Mouse (Mus musculus) G1E (cell line): ENCODE measurements at regions not wholly inside any gene's neighbourhood (a gene's known extent, or its start where the extent isn't known, plus 50 kb on each side); places are given as distances from the start of the nearest gene placed in this dataset.

ENCODE experiments used
- ATAC-seq: 2 replicates; pipeline ENCODE4 v1.8.0; 2016; ENCODE audit warnings: mild to moderate bottlenecking; ENCODE audit not compliant: insufficient number of reproducible peaks, poor library complexity, low FRiP score, severe bottlenecking; ENCODE audit errors: extremely low read depth
- DNase-seq: peaks from one replicate; pipeline ENCODE4 v3.0.0; 2012; ENCODE audit warnings: low spot score
- H3K27me3 ChIP-seq: 2 replicates; pipeline ENCODE4 v1.6.1; 2012; ENCODE audit warnings: mild to moderate bottlenecking, low read length, inconsistent platforms; ENCODE audit not compliant: insufficient read depth
- H3K36me3 ChIP-seq: replicated peaks from 2 replicates; pipeline ENCODE3; 2012; ENCODE audit warnings: mild to moderate bottlenecking, inconsistent platforms
- H3K4me1 ChIP-seq: 2 replicates; pipeline ENCODE4 v1.6.1; 2012; ENCODE audit warnings: low read depth, low read length, inconsistent platforms, mixed read lengths; ENCODE audit not compliant: insufficient read depth
- H3K4me3 ChIP-seq: 2 replicates; pipeline ENCODE4 v1.5.1; 2012; ENCODE audit warnings: low read depth, mild to moderate bottlenecking, inconsistent platforms, low read length, moderate library complexity, mixed read lengths
- H3K9me3 ChIP-seq: replicated peaks from 2 replicates; pipeline ENCODE4 v1.6.1; 2012; ENCODE audit warnings: inconsistent platforms
- CTCF ChIP-seq: IDR thresholded peaks from 2 replicates; pipeline ENCODE4 v1.5.1; 2012; ENCODE audit warnings: low read depth, low read length, inconsistent platforms, mixed read lengths
- GATA1 ChIP-seq: IDR thresholded peaks from 2 replicates; pipeline ENCODE4 v1.6.1; 2012; ENCODE audit warnings: borderline replicate concordance, low read length, inconsistent platforms, mixed read lengths
- GATA2 ChIP-seq: IDR thresholded peaks from 2 replicates; pipeline ENCODE4 v1.6.1; 2012; ENCODE audit warnings: low read depth, low read length, inconsistent platforms, borderline replicate concordance
- POLR2AphosphoS5 ChIP-seq: IDR thresholded peaks from 2 replicates; pipeline ENCODE4 v1.6.1; 2012; ENCODE audit warnings: low read depth, low read length, inconsistent platforms; ENCODE audit not compliant: insufficient replicate concordance
- TAL1 ChIP-seq: conservative IDR thresholded peaks from 2 replicates; pipeline ENCODE4 v1.6.1; 2012; ENCODE audit warnings: low read depth, low read length, inconsistent platforms, mixed read lengths

DNA sequence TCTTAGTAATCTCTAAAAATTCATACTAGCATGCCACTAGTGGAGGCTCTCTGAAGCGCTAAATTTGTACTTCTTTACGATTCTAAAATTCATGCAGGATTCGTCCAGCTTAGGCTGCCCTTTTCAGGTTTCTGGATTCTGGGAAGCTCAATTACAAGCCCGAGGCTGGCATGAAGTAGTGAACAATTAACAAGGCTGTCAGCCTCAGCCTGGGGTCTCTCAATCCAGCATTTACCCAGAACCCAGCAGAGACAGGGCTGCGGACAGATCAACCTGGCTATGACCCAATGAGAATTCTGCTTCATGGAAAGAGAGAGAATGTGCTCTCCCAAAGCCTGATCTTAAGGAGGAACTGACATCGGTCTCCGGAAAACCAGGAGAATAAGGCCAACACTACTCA, 866.2 kb downstream of the Zfp704 start:
- no peaks in the 10 kb centered on the region for H3K9me3 ChIP-seq

DNA sequence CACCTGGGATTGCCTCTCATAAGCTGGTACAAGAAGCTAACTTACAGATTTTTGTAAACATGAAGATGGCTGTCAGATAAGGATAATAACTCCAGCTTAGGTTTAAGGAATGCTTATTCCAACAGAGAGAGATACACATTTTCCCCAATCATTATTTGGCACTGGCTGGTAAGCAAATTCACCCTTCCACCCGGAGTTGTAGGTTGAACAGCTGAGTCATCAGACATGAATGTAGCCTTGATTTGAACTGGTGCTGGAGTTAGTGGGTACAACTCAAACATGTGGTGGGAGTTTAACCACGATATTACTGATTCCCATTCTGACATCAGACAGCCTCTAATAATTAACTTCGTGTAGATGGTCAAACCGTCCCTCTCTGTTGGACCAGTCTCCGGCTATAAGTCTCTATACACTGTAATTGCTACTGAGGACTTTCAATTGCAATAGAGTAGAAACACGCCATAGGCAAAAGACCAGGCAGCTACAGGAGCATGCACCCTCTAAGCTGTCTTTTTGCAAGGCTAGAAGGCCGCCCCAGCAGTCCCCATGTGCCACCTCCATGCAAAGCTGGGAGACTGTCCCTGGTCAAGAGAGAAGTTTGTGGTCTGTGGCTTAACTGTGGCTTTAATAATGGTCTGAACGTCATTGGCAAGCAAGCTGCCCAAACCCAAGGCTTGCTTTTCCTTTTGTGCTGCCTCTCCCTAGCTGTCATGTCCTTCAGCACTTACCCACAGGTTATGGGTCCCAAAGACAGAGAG, 868.4 kb downstream of the Zfp704 start:
- H3K4me3 ChIP-seq: no peak overlapping the region
- H3K9me3 ChIP-seq: no peaks in the 10 kb centered on the region
- DNase-seq: no peak
- TF ChIP-seq POLR2AphosphoS5: no peak
- no peak for TF ChIP-seq GATA1
- no peak for TF ChIP-seq GATA2
- TF ChIP-seq CTCF: no peak
- no peak for TF ChIP-seq TAL1
- H3K36me3 ChIP-seq: no peaks in the 10 kb centered on the region
- H3K27me3 ChIP-seq: peaks cover 3% of the 10 kb centered on the region; the same call in 1 of the 2 replicates
- peaks cover 15% of the 10 kb centered on the region for H3K4me1 ChIP-seq
- ATAC-seq: no peak

More for the DNA sequence above, 866.2 kb downstream of the Zfp704 start:
- no peak for DNase-seq
- no peaks in the 10 kb centered on the region for H3K36me3 ChIP-seq
- no peaks in the 10 kb centered on the region; the same call in 1 of the 2 replicates for H3K27me3 ChIP-seq
- no peak overlapping the region for H3K4me3 ChIP-seq
- TF ChIP-seq CTCF (no peak), TAL1 (no peak), GATA1 (no peak), GATA2 (no peak), POLR2AphosphoS5 (no peak)
- H3K4me1 ChIP-seq: peaks cover 34% of the 10 kb centered on the region
- ATAC-seq: no peak

DNA sequence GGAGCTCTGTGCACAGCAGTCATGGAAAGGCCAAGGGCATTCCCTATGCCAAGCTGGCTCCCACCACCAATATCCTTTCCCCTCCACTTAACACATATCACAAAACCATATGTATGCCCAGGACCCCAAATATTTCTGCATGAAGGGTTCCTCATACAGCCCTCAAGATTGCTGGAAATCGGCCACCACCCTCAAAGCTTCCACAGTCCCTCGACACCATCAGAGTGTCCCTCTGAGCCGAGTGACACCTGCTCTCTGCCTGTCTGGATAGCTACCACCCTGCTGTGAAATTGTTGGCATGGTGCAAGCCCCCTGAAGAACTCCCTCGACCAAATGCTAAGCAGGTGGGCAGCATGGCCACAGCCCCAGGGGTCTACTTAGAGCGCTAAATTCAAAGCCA, 869.2 kb downstream of the Zfp704 start:
- DNase-seq: no peak

DNA sequence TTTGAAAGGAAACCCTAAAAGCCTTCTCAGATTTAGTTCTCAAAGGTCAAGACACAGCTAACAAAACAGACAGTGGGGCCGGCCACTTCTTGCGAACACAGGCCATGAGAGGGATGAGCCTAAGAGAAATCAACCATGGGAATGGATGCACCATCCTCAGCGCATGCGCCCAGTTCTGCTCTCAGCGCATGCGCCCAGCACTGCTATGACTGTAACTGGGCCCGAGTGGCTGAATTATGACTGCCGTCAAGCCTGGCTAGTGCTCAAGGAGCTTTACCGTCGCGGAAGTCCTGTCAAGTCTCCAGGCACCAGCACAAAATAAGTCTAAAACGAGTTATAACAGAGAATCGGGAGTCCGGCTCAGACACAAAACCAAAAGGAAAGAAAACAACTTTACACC, 870.6 kb downstream of the Zfp704 start:
- Histone ChIP-seq H3K9me3 (no peaks in the 10 kb centered on the region), H3K4me1 (peaks cover 17% of the 10 kb centered on the region), H3K36me3 (no peaks in the 10 kb centered on the region), H3K27me3 (peaks cover 14% of the 10 kb centered on the region), H3K4me3 (no peak overlapping the region)
- no peak for TF ChIP-seq TAL1
- no peak for TF ChIP-seq CTCF
- TF ChIP-seq POLR2AphosphoS5: no peak
- TF ChIP-seq GATA2: no peak
- TF ChIP-seq GATA1: no peak
- ATAC-seq (no peak), DNase-seq (no peak)

More for the DNA sequence above, 869.2 kb downstream of the Zfp704 start:
- H3K4me1 ChIP-seq: peaks cover 16% of the 10 kb centered on the region
- peaks cover 8% of the 10 kb centered on the region for H3K27me3 ChIP-seq
- H3K4me3 ChIP-seq: no peak overlapping the region
- ATAC-seq: no peak
- H3K9me3 ChIP-seq: no peaks in the 10 kb centered on the region
- TF ChIP-seq GATA1 (no peak), POLR2AphosphoS5 (no peak), CTCF (no peak), GATA2 (no peak), TAL1 (no peak)
- no peaks in the 10 kb centered on the region for H3K36me3 ChIP-seq

DNA sequence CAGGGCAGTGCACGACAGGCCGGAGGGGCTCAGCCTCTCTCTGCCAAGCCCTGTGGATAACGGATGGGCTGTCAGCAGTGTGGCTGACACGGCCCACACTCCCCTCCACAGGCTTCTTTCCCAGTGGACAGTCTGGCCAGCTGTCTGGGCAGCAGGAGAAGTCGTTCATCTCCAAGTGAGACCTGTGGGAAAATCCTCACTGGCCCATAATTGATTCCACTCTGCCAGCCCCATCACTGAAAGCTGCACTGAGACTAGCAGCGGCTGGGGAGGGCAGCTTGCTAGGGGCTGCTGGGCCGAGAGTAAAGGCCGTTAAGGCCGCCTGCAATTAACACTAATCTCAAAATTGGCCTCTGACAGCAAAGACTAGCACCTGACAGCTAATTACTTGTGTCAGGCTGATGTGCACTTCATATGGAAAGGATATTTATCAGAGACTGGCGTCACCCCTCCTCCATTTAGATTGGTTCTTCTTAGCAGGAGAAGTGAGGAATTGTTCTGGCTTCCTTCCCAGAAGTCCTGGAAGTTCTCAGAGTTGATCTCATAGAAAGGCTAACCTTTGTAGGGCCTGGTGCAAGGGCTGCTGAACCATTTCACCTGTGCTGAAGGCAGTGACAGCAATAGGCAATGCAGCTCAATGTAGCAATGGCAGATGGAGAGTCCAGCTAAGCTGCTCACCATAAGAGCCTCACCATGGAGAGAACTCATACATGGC, 873.5 kb downstream of the Zfp704 start:
- no peaks in the 10 kb centered on the region for H3K36me3 ChIP-seq
- no peak for DNase-seq
- peaks cover 19% of the 10 kb centered on the region for H3K4me1 ChIP-seq
- H3K9me3 ChIP-seq: no peaks in the 10 kb centered on the region
- ATAC-seq: no peak
- TF ChIP-seq GATA2: no peak
- no peak for TF ChIP-seq POLR2AphosphoS5
- peaks cover 20% of the 10 kb centered on the region for H3K27me3 ChIP-seq
- H3K4me3 ChIP-seq: no peak overlapping the region

DNA sequence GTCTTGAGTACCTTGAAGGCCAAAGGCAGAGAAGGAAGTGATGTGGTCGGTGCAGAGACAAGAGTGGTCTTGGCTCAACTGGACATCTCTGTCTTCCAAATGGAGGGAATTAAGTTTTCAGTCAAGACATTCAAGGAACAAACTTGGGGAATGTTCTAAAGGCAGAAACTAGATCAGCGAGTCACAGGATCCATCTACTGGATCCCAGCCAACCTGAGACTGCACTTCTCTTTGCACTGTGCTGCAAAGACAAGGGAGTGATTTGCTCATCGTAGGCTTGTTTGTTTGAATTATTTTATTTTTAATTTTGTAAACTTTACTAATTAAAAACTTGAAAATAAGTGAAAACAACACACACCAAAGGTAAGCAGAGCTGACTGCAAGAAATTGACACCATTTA, 875.8 kb downstream of the Zfp704 start:
- peaks cover 26% of the 10 kb centered on the region for H3K27me3 ChIP-seq
- no peak overlapping the region for H3K4me3 ChIP-seq
- TF ChIP-seq GATA2 (no peak), GATA1 (no peak), CTCF (no peak), TAL1 (no peak), POLR2AphosphoS5 (no peak)

More for the DNA sequence above, 875.8 kb downstream of the Zfp704 start:
- DNase-seq: no peak
- no peaks in the 10 kb centered on the region for H3K36me3 ChIP-seq
- no peaks in the 10 kb centered on the region for H3K9me3 ChIP-seq
- peaks cover 16% of the 10 kb centered on the region for H3K4me1 ChIP-seq
- ATAC-seq: no peak
